Mouse (Mus musculus) lung, postnatal 0 days (tissue): ENCODE results near the gene Tmprss7.

Experiments used
- CTCF ChIP-seq: IDR thresholded peaks from 2 replicates; pipeline ENCODE4 v1.5.1; 2016; ENCODE audit warnings: antibody characterized with exemption, mild to moderate bottlenecking
- EP300 ChIP-seq: IDR thresholded peaks from 2 replicates; pipeline ENCODE4 v1.6.1; 2016; ENCODE audit warnings: antibody characterized with exemption, mild to moderate bottlenecking, control low read depth

DNA sequence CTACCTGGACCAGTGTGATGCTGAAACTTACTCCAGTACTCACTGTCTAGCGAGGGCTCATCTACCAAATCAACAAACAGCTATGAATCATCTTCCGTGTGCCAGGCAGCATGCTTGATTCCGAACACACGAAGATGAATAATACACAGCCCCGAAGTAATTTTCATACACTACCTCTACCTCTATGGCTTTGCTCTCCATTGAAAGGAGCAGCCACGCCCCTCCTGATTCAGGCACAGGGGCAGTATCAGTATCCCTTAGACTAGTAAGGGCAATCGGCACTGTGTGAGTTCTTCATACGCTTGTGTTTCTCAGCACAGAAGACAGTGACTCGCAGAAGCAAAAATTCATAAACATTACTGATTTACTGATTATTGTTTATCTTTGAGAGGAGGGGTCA is 39.0 kb downstream of the Tmprss7 start:
- TF ChIP-seq CTCF (no peak), EP300 (no peak)
